Mouse (Mus musculus) bone marrow macrophage, adult 2 months (primary cell): ENCODE data around the gene Itih5. TPM values are rescaled to one million over a fixed set of nuclear protein-coding genes. Genes with fewer than 3 reads are reported as not detected.

ENCODE experiments used
- H3K27ac ChIP-seq: 2 replicates; pipeline ENCODE4 v1.5.1; 2012; ENCODE audit warnings: low read depth, low read length; ENCODE audit not compliant: insufficient read depth
- H3K4me1 ChIP-seq: 2 replicates; pipeline ENCODE4 v1.6.1; 2012; ENCODE audit warnings: low read length; ENCODE audit not compliant: control insufficient read depth, insufficient read depth
- H3K4me3 ChIP-seq: 2 replicates; pipeline ENCODE4 v1.5.1; 2012; ENCODE audit warnings: mild to moderate bottlenecking, low read length, moderate library complexity; ENCODE audit not compliant: insufficient read depth
- CTCF ChIP-seq: IDR thresholded peaks from 2 replicates; pipeline ENCODE4 v1.5.1; 2012; ENCODE audit warnings: low read depth, mild to moderate bottlenecking, low read length, moderate library complexity
- POLR2A ChIP-seq: IDR thresholded peaks from 2 replicates; pipeline ENCODE4 v1.6.1; 2012; ENCODE audit warnings: mild to moderate bottlenecking, low read depth, low read length, borderline replicate concordance
- polyA plus RNA-seq: library from polyadenylated mRNA; stranded (reverse); fragments of >200 nt; gene quantifications from 2 replicates; pipeline ENCODE4 v1.2.4, GENCODE M21; 2012; ENCODE audit not compliant: missing spikeins, insufficient read depth, insufficient read length

The Itih5 gene
- polyA plus RNA-seq, 1 experiment = not detected

DNA sequence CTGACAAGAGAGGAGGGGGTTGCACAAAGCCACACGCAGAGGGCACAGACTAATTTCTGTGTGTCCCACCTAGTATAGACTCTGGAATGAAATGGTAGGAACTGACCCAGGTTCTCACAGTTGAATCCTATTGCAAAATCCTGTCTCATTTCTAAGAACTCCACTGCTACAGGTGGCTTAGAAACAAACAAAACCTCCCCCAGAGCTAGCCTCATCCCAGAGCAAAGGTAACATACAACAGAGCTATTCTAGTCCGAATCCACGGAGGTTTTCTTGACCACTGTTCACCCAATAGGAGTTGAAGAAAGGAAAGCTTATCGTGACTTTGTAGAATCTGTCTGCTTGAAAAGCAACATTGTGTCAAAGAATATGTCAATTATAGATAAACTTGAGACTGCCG lies 130.3 kb downstream of the Itih5 start:
- no peaks in the 10 kb centered on the region for H3K4me1 ChIP-seq
- H3K4me3 ChIP-seq = no peak overlapping the region
- no peak overlapping the region for H3K27ac ChIP-seq
- no peak for TF ChIP-seq CTCF
- TF ChIP-seq POLR2A = no peak

- Histone ChIP-seq H3K27ac (no peak overlapping the region), H3K4me3 (no peak overlapping the region), H3K4me1 (no peaks in the 10 kb centered on the region)
- TF ChIP-seq CTCF (no peak), POLR2A (no peak)
Observed at GRCm38 (mm10) chr2:10284636-10285270, 131.4 kb downstream of the Itih5 start.

DNA sequence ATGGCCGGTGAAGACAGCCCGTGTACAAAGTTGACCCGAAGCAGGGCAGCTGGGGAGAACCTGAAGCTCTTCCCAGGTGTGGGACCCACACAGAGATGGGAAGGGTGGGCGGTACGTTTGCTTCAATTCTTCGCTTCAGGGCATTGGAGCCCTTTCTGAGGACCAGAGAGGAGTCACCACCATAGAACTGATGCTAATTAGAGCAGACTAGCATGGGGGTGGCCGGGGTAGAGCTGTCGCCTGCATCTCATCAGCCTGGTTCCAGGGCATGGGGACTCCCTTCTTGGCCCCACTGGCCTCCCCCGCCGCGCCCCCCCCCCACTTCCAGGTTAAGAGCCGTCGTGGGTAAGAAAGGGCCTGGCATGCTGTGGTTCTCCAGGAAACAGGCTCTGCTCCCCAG lies 132.6 kb downstream of the Itih5 start:
- H3K4me3 ChIP-seq = no peak overlapping the region
- TF ChIP-seq POLR2A (no peak), CTCF (no peak)
- H3K27ac ChIP-seq = no peak overlapping the region
- no peaks in the 10 kb centered on the region for H3K4me1 ChIP-seq

- Histone ChIP-seq H3K4me1 (no peaks in the 10 kb centered on the region), H3K27ac (no peak overlapping the region), H3K4me3 (no peak overlapping the region)
- TF ChIP-seq CTCF (no peak), POLR2A (no peak)
Observed at GRCm38 (mm10) chr2:10288142-10288831, 134.9 kb downstream of the Itih5 start.

DNA sequence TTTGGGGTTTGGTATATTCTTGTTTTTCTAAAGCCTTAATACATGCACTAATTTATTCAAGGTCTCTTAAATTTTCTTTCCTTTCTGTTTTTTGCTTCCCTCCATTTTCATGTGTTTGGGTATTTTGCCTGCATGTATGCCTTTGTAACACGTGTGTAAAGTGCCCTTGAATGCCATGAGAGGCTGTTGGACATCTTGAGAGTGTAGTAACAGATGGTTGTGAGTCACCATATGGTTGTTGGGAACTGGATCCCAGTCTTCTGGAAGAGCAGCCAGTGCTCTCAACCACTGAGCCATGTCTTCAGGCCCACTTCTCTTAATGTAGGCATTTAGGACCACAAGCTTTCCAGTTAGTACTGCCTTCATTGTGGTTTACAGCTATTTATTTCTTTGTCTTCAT lies 135.5 kb downstream of the Itih5 start:
- TF ChIP-seq CTCF (no peak), POLR2A (no peak)

DNA sequence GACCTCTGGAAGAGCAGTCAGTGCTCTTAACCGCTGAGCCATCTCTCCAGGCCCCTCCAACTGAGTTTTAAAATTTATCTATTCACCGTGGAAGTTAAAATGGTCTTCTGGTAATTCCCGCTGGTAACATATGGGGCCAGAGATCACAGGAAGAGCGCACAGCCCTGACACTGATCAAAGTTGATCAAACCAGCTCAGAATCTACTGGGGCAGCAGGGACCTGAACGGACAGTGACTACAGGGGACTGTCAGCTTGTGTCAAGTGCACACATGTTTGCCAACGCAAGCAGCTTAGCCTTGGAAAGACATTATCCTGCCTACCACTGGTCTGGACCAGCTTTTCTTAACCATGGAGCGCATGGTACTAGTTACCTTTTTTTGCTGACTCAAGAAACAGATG lies 136.7 kb downstream of the Itih5 start:
- no peaks in the 10 kb centered on the region for H3K4me1 ChIP-seq
- TF ChIP-seq POLR2A = no peak
- TF ChIP-seq CTCF = no peak
- no peak overlapping the region for H3K4me3 ChIP-seq
- H3K27ac ChIP-seq = no peak overlapping the region

More for the DNA sequence above, 135.5 kb downstream of the Itih5 start:
- H3K27ac ChIP-seq = no peak overlapping the region
- H3K4me3 ChIP-seq = no peak overlapping the region
- no peaks in the 10 kb centered on the region for H3K4me1 ChIP-seq

GRCm38 (mm10) chr2:10293556-10294206 lies 140.3 kb downstream of the Itih5 start:
- Histone ChIP-seq H3K27ac (no peak overlapping the region), H3K4me3 (no peak overlapping the region), H3K4me1 (no peaks in the 10 kb centered on the region)
- TF ChIP-seq CTCF (no peak), POLR2A (no peak)

GRCm38 (mm10) chr2:10295908-10296307 lies 142.5 kb downstream of the Itih5 start:
- H3K4me1 ChIP-seq = no peaks in the 10 kb centered on the region
- TF ChIP-seq POLR2A (no peak), CTCF (no peak)
- H3K4me3 ChIP-seq = no peak overlapping the region
- no peak overlapping the region for H3K27ac ChIP-seq

DNA sequence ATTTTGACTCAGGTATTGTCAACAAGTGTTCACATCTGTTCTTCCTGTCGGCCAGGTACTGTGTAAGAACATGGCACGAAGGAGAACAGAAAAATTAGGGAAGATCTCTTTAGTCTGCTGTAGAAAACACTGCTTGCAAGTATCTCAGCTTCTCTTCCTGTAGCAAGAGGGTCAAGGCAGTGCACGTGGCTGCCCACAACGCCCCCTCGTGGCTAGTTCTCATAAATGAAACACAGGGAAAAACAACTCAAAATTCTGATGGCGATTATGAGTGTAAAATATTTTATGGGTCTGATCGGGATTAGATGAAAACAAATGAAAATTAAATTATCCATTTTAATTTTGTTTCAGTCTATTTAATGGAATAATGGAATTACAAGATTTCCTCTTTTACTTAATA lies 146.9 kb downstream of the Itih5 start:
- Histone ChIP-seq H3K4me3 (no peak overlapping the region), H3K27ac (no peak overlapping the region), H3K4me1 (no peaks in the 10 kb centered on the region)
- TF ChIP-seq POLR2A = no peak
- TF ChIP-seq CTCF = no peak

GRCm38 (mm10) chr2:10300771-10301170 lies 147.4 kb downstream of the Itih5 start:
- no peaks in the 10 kb centered on the region for H3K4me1 ChIP-seq
- no peak overlapping the region for H3K27ac ChIP-seq
- H3K4me3 ChIP-seq = no peak overlapping the region
- TF ChIP-seq POLR2A (no peak), CTCF (no peak)
